Mouse (Mus musculus) layer of hippocampus, adult 2 months (tissue): ENCODE data around the gene P2rx5. TPM values are rescaled to one million over a fixed set of nuclear protein-coding genes. Genes with fewer than 3 reads are reported as not detected.

Experiments
- DNase-seq, 2 experiments: peaks; one replicate each; pipeline ENCODE4 v3.0.0; 2022; ENCODE audit warnings: low spot score in 2 of 2
- H3K27ac ChIP-seq: fragments of 200-600 bp; 2 replicates; pipeline ENCODE4 v1.8.1; 2022
- H3K4me3 ChIP-seq: fragments of 200-600 bp; 2 replicates; pipeline ENCODE4 v1.8.1; 2022; ENCODE audit warnings: mild to moderate bottlenecking
- CTCF ChIP-seq: fragments of 200-600 bp; conservative IDR thresholded peaks from 2 replicates; pipeline ENCODE4 v1.8.1; 2022; ENCODE audit warnings: antibody characterized with exemption, mild to moderate bottlenecking, moderate library complexity
- total RNA-seq, 2 experiments: library from RNA; stranded (reverse); gene quantifications; 2 replicates each; pipeline ENCODE4 v1.2.3; 2021

Gene P2rx5
- total RNA-seq, 2 experiments from 2014 or later, result 2.0 to 3.1 TPM

- DNase-seq, result no peak
- peak; percentile 57 for TF ChIP-seq CTCF
- H3K27ac ChIP-seq, result no peak overlapping the region
- no peak overlapping the region for H3K4me3 ChIP-seq
These were observed 47.4 kb downstream of the P2rx5 start for GRCm38 (mm10) chr11:73207621-73208020.

- no peak for TF ChIP-seq CTCF
- no peak overlapping the region for H3K4me3 ChIP-seq
- no peak for DNase-seq
- H3K27ac ChIP-seq, result no peak overlapping the region
These were observed 53.7 kb downstream of the P2rx5 start for GRCm38 (mm10) chr11:73213956-73214355.

GRCm38 (mm10) chr11:73219671-73220070, 59.5 kb downstream of the P2rx5 start:
- TF ChIP-seq CTCF, result peak; percentile 55
- Histone ChIP-seq H3K27ac (no peak overlapping the region), H3K4me3 (no peak overlapping the region)
- no peak for DNase-seq

GRCm38 (mm10) chr11:73220651-73221050, 60.4 kb downstream of the P2rx5 start:
- no peak overlapping the region for H3K27ac ChIP-seq

More at GRCm38 (mm10) chr11:73220651-73221050, 60.4 kb downstream of the P2rx5 start:
- no peak for TF ChIP-seq CTCF
- no peak for DNase-seq
- H3K4me3 ChIP-seq, result no peak overlapping the region

Other genes starting within 250 kb of the P2rx5 start
- 1 to 10 TPM; 5.4 to 6.2 TPM for gene Atp2a3, start 199.3 kb upstream of the P2rx5 start, total RNA-seq
- under 1 TPM; 0.15 to 0.44 TPM for gene P2rx1, start 161.3 kb upstream of the P2rx5 start, total RNA-seq
- 100 to 1,000 TPM; 173 to 177 TPM for gene Camkk1, start 141.4 kb upstream of the P2rx5 start, total RNA-seq
- gene Ncbp3, start 112.6 kb upstream of the P2rx5 start, total RNA-seq, result 10 to 100 TPM; 10.6 to 11.8 TPM
- gene Itgae, start 69.8 kb upstream of the P2rx5 start, total RNA-seq, result under 1 TPM; 0.15 to 0.20 TPM
- gene Haspin, start 22.1 kb upstream of the P2rx5 start, total RNA-seq, result under 1 TPM; 0.33 to 0.44 TPM
- 10 to 100 TPM; 44.6 to 47.5 TPM for gene Emc6, start 16.6 kb downstream of the P2rx5 start, total RNA-seq
- 1 to 10 TPM; 9.2 TPM for gene Tax1bp3, start 16.7 kb downstream of the P2rx5 start, total RNA-seq
- 10 to 100 TPM; 20.1 to 23.2 TPM for gene Ctns, start 38.6 kb downstream of the P2rx5 start, total RNA-seq
- 1 to 10 TPM; 3.1 to 3.2 TPM for gene Shpk, start 39.0 kb downstream of the P2rx5 start, total RNA-seq
- not detected for gene Trpv1, start 73.9 kb downstream of the P2rx5 start, total RNA-seq
- under 1 TPM; 0.54 to 0.59 TPM for gene Trpv3, start 107.0 kb downstream of the P2rx5 start, total RNA-seq
- 10 to 100 TPM; 10.8 to 12.6 TPM for gene Aspa, start 169.2 kb downstream of the P2rx5 start, total RNA-seq
- not detected for gene Gm49340, start 169.3 kb downstream of the P2rx5 start, total RNA-seq
- not detected for gene Spata22, start 169.3 kb downstream of the P2rx5 start, total RNA-seq
- not detected for gene Olfr20, start 190.4 kb downstream of the P2rx5 start, total RNA-seq
- gene Olfr376, start 210.8 kb downstream of the P2rx5 start, total RNA-seq, result not detected
- not detected for gene Olfr1, start 239.2 kb downstream of the P2rx5 start, total RNA-seq